Mouse (Mus musculus): ENCODE data around the gene Samhd1.

Samhd1 gene

GRCm38 (mm10) chr2:157073378-157074052 is 61.5 kb downstream of the Samhd1 start:
- DNase-seq (ENCODE audit: low read depth in 2 of 2, low spot score in 2 of 2), result no peak

GRCm38 (mm10) chr2:157072316-157072990 is 62.6 kb downstream of the Samhd1 start:
- no peak for DNase-seq (ENCODE audit: low read depth in 2 of 2, low spot score in 2 of 2)

- peak; percentile 41 to 44 for DNase-seq (ENCODE audit: low read depth in 2 of 2, low spot score in 2 of 2)
Observed at GRCm38 (mm10) chr2:157071556-157071955, 63.5 kb downstream of the Samhd1 start.

GRCm38 (mm10) chr2:157070365-157070764 is 64.7 kb downstream of the Samhd1 start:
- DNase-seq (ENCODE audit: low read depth in 2 of 2, low spot score in 2 of 2), result no peak

GRCm38 (mm10) chr2:157069755-157070315 is 65.2 kb downstream of the Samhd1 start:
- no peak for DNase-seq (ENCODE audit: low read depth in 2 of 2, low spot score in 2 of 2)

GRCm38 (mm10) chr2:157069355-157069735 is 65.7 kb downstream of the Samhd1 start:
- no peak for DNase-seq (ENCODE audit: low read depth in 2 of 2, low spot score in 2 of 2)

GRCm38 (mm10) chr2:157068701-157069354 is 66.2 kb downstream of the Samhd1 start:
- no peak for DNase-seq (ENCODE audit: low read depth in 2 of 2, low spot score in 2 of 2)

GRCm38 (mm10) chr2:157066731-157067430 is 68.2 kb downstream of the Samhd1 start:
- DNase-seq (ENCODE audit: low read depth in 2 of 2, low spot score in 2 of 2), result no peak

GRCm38 (mm10) chr2:157065879-157066226 is 69.2 kb downstream of the Samhd1 start:
- no peak for DNase-seq (ENCODE audit: low read depth in 2 of 2, low spot score in 2 of 2)

GRCm38 (mm10) chr2:157064978-157065878 is 69.8 kb downstream of the Samhd1 start:
- DNase-seq (ENCODE audit: low read depth in 2 of 2, low spot score in 2 of 2), result no peak

- no peak for DNase-seq (ENCODE audit: low read depth in 2 of 2, low spot score in 2 of 2)
Observed at GRCm38 (mm10) chr2:157064136-157064535, 70.9 kb downstream of the Samhd1 start.

- DNase-seq (ENCODE audit: low read depth in 2 of 2, low spot score in 2 of 2), result no peak
Observed at GRCm38 (mm10) chr2:157063241-157063700, 71.8 kb downstream of the Samhd1 start.

- no peak for DNase-seq (ENCODE audit: low read depth in 2 of 2, low spot score in 2 of 2)
Observed at GRCm38 (mm10) chr2:157060557-157061305, 74.3 kb downstream of the Samhd1 start.

- DNase-seq (ENCODE audit: low read depth in 2 of 2, low spot score in 2 of 2), result no peak
Observed at GRCm38 (mm10) chr2:157060037-157060436, 75.0 kb downstream of the Samhd1 start.

- DNase-seq (ENCODE audit: low read depth in 2 of 2, low spot score in 2 of 2), result no peak
Observed at GRCm38 (mm10) chr2:157059166-157059565, 75.9 kb downstream of the Samhd1 start.

- DNase-seq (ENCODE audit: low read depth in 2 of 2, low spot score in 2 of 2), result no peak
Observed at GRCm38 (mm10) chr2:157058342-157058998, 76.6 kb downstream of the Samhd1 start.

- DNase-seq (ENCODE audit: low read depth in 2 of 2, low spot score in 2 of 2), result no peak
Observed at GRCm38 (mm10) chr2:157057758-157058157, 77.3 kb downstream of the Samhd1 start.

GRCm38 (mm10) chr2:157057186-157057585 is 77.9 kb downstream of the Samhd1 start:
- DNase-seq (ENCODE audit: low read depth in 2 of 2, low spot score in 2 of 2), result no peak

GRCm38 (mm10) chr2:157055721-157056120 is 79.3 kb downstream of the Samhd1 start:
- DNase-seq (ENCODE audit: low read depth in 2 of 2, low spot score in 2 of 2), result no peak

Data from CD8-positive naive resting alpha-beta T cell, adult 2 months (primary cell).